Mouse (Mus musculus) naive thymus-derived CD4-positive, alpha-beta T cell, adult 2 months (primary cell): ENCODE data around the gene Znhit6.

Experiments
- DNase-seq: peaks from one replicate; pipeline ENCODE4 v3.0.0-alpha.2; 2011; ENCODE audit warnings: low read depth

The Znhit6 gene

DNA sequence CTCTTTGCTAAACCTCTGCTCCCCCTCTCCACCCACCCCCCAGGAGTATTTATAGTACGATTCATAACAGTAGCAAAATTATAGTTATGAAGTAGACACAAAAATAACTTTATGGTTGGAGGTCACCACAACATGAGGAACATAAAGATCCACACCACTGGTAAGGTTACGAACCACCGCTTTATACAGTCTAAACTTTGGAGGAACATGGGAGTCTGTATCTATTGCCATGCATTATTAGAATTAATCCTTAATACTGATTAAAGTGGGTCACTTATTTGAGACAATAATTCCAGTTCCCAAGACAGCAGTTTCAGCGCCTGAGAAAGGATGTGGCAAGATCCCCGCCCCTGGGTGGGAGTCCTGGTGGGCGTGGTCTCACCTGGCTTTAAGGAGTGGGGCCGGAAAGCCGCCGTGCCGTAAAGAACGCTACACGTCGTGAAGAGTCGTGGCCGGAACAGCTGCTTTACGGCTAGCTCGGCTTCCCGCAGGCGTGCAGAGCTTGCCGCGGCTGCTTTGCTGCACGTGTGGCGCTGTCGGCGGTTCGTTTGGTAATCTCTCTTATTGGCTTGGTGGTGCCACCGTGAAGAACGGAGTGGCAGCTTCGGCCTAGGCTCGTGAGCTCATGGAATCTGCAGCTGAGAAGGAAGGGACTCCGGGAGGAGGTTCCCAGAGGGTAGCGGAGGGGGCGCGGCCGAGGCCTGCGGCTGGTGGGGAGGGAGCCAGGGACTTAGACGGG lies at the start of gene Znhit6:
Gene Znhit6, plus strand, starts transcription at position 463 of the 739 bp plus-strand sequence.
- DNase-seq = peak; percentile 91

DNA sequence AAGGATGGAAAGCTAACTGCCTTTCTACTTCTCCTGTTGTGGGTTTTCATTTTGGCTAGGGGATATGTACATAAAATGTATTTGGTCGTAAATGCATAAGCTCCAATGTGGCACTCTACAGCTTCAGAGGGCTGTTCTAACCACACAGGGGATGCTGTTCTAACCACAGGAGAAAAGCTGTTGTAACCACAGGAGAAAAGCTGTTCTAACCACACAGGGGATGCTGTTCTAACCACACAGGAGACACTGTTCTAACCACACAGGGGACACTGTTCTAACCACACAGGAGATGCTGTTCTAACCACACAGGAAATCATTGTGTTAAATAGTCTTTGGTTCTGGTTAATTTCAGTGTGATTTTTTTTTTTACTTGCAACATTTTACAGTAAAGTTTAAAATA lies 38.1 kb upstream of the Znhit6 start:
- DNase-seq = peak; percentile 6

GRCm38 (mm10) chr3:145548441-145549415 lies 27.3 kb upstream of the Znhit6 start:
- DNase-seq = no peak

- no peak for DNase-seq
These were observed 25.8 kb upstream of the Znhit6 start for GRCm38 (mm10) chr3:145550216-145550615.

GRCm38 (mm10) chr3:145554388-145554787 lies 21.6 kb upstream of the Znhit6 start:
- no peak for DNase-seq

GRCm38 (mm10) chr3:145556206-145556605 lies 19.8 kb upstream of the Znhit6 start:
- DNase-seq = no peak

DNA sequence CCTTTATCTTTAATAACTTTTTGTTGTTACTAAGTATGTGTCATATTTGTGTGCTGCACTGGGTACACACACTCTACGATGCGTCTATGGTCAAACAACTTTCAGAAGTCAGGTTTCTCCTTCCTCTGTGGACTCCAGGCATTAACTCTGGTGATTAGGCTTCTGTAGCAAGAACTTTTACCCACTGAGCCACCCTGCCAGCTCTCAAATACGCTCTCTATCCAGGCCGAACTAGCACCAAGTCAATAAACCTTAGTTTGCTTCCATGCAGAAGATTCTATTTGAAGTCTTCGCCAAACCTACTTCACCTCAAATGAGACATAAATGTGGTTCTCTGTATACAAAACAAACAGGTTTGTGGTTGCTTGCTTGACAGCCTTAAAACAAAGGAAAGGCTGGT lies 16.3 kb upstream of the Znhit6 start:
- DNase-seq = no peak

DNA sequence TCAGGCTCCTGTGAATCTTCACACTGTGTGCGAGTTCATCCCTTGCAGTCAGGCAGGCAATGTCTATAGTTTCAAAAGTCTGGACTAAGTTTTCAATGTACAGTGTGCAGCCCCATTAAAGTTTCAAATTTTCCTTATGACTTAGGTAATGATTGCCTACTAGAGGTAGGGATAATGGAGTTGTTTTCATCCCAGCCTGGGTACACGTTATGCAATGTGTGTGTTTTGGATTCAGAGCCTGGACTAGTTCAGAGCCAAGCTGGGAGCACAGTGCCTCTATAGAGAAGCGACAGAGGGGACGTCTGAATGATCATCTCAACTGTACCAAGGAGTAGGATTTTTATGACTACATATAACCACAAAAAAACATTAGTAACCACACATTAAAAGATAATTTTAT lies 15.9 kb upstream of the Znhit6 start:
- no peak for DNase-seq

DNA sequence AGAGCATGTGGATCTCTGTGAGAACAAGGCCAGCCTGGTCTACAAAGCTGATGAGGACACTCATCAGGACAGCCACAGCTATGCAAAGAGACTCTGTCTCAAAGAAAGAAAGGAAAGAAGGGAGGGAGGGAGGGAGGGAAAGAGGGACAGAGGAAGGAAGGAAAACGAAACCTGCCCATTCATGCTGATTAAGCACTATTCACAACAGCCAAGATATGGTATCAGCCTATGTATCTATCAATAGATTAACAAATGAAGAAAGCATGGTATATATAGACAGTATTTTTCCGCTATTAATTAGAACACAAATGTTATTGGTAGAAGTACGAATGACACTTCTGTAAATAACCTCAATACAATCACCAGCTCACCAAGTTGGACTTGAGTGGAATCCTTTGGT lies 1.5 kb upstream of the Znhit6 start:
- DNase-seq = no peak

DNA sequence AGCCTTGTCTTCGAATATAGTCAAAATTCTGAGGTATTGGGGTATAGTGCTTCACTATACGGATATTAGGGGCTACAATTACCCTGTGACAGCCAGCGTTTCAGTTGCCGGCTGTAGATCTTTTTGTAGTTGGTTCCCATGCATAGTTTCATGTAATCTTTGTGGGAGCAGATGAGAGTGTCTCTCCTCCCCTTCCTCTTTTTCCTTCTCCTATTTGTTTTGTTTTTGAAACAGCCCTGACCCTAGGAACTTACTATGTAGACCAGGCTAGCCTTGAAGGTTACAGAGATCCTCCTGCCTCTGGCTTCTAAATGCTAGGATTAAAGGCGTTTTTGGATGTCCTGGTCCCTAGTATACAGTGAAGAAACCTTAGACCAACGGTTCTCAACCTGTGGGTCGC lies 665 bp upstream of the Znhit6 start:
- no peak for DNase-seq

DNA sequence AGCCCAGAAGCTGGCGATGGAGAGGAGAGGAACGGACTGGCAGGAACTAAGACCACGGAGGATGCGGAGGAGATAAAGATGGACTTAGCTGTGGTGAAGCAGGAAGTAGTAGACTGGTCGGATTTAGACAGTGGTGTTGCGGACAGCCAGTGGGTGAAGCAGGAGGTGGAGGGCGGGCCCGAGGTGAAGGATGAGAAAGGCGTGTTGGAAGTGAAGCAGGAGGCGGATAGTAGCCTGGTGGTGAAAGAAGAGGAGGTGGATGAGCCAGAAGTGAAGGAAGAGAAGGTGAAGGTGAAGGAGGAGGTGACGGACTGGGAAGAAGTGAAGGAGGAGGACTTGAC lies 447 bp downstream of the Znhit6 start:
- DNase-seq = no peak

GRCm38 (mm10) chr3:145576876-145577275 lies 871 bp downstream of the Znhit6 start:
- DNase-seq = no peak

- DNase-seq = no peak
These were observed 7.0 kb downstream of the Znhit6 start for GRCm38 (mm10) chr3:145583043-145583442.

DNA sequence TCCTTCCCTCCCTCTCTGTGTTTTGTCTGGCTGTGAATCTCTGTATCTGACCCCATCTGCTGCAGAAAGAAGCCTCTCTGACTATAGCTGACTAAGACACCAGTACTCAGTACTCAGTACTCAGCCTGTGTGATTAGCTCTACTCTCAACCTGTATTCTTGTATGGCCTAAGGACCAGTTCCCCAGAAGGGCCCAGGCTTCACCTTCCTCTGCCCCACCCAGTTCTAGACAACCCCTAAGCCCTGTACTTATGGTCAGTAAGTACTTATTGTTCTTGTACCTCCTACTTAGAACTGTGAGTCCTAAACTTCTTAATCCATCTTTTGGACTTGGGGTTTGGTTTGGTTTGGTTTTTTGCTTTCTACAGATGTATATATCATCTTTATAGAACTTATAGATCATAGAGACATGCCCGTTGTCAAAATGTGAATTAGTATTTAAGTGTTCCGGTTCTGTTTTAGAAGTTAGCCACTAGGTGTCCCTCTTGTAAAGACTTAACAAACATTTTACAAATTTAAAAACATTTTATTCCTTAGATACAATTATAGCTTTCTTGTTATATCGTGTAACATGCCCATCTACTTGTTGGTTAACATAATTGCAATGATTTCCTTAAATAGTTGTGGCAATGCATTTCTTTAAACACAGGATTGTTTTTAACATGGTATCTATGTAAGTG lies 7.7 kb downstream of the Znhit6 start:
- peak; percentile 8 for DNase-seq

- DNase-seq = no peak
These were observed 14.6 kb downstream of the Znhit6 start for GRCm38 (mm10) chr3:145590562-145590961.

DNA sequence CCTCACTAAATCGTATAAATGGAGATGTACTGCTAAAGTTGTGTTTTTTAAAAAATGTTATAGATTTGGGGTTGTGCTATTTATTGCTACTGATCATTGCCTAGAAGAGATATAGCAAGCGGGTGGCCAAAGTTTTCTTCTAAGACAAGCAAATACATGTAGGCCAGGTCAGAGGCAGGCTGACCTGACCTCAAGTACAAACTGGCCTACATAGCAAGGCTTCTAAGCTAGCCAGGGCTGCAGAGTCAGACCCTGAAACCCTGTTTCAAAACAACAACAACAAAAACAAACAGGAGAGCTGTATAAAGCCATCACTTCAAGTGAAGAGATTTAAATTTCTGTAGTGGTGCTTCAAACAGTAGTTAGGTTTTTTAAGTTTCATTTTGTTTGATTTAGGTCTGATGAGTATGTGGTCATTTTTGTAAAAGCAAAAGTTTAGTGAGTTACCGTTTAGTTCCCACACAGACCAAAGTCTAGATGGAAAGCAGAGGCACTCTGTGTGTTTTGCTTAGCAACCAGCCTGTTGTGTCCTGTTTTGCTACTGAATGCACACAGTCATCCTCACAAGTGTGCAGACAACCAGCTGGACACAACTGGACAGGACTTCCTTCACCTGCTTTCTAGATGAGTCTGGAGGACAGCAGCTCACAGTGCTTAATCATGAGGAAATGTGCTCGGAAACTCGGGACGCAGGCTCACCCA lies 16.0 kb downstream of the Znhit6 start:
- no peak for DNase-seq

GRCm38 (mm10) chr3:145595354-145595753 lies 19.3 kb downstream of the Znhit6 start:
- DNase-seq = peak; percentile 36

- no peak for DNase-seq
These were observed 23.1 kb downstream of the Znhit6 start for GRCm38 (mm10) chr3:145599059-145599458.

DNA sequence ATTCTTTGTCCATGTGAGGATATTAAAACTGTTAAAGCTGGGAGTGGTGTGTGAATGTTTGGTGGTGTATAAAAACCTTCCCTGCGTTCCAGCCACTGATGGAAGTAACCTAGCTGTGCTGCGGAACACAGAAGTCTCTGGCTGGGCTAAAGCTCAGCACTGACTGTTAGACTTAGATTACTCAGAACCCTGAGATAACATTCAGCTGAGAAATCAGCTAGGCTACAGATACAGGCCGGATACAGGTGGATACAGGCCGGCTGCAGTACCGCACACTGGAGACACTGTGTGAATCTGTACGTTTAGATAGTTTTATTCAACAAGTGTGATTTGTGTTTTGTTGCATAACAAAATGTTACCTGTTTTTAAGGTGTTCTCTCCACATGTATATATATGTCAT lies 24.8 kb downstream of the Znhit6 start:
- no peak for DNase-seq

DNA sequence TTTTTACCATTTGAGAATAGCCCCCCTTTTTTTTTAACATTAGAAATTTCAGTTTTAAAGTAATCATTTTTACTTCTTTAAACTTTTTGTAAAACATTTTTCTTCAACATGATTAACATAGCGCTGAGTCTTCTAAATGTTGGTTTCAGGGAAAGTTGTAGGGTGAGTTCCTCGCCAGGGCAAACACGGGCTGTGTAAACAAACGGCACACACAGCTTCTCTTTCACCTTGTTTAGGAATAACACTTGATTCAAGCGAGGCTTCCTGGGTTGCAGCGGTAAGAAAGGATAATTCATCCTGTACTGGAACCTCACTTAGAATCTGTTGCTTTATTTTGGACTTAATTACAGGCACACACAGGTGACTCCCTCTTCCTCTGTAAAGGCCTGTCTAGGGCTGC lies 25.3 kb downstream of the Znhit6 start:
- no peak for DNase-seq

DNA sequence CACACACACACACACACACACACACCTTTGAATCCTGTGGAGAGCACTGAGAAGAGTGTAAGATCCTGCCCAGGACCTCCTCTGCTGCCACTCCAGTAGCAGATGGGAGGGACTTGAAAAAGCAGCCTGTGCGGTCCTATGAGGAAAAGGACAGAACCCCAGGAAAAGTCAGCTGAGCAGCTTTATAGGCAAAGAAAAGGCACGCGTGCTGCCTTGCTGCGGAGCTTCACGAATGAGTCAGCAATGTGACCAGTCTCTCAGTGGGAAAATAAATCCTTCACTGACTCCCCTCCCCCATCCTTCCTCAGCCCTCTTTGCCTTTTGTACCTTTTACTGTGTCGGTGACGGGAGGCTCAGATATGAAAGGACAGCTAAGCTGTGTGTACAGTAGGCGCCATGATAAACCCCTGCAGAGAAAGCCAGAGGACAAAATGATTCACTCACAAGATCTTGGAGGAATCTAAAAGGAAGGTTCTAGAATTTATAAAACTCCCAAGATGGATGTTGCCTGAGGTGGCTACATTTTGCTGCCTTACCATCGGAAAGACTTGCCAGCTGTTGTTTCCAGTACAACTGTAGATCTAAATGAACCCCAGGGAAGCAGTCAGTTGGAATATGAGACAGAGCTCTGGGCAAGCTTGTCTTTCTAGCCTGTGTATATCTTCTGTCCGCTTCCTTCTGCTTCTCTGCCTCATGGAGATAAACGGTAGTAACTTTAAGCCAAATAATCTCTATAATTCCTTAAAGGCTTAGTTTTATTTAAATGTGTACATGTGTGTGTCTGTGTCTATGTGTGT lies 26.6 kb downstream of the Znhit6 start:
- no peak for DNase-seq
